Mouse (Mus musculus): Measurements from ENCODE around the gene 2700081O15Rik.

GRCm38 (mm10) chr19:7424590-7425397 lies 7.4 kb downstream of the 2700081O15Rik start:
- TF ChIP-seq CTCF (conservative IDR thresholded peaks at IDR 0.05; ENCODE audit: low read length), result no peak
- no peak for TF ChIP-seq NANOG (IDR thresholded peaks at IDR 0.05; ENCODE audit: borderline replicate concordance, low read length)
- TF ChIP-seq POU5F1 (IDR thresholded peaks at IDR 0.05; ENCODE audit: borderline replicate concordance, low read length), result no peak
